Mouse (Mus musculus) common myeloid progenitor, adult 5-6 weeks (primary cell): ENCODE measurements around the gene Fscb. TPM values are rescaled to one million over a fixed set of nuclear protein-coding genes. Genes with fewer than 3 reads are reported as not detected.

Experiments used
- ATAC-seq: replicated peaks from 2 replicates; pipeline ENCODE4 v1.8.0; 2016; ENCODE audit warnings: low read depth, mild to moderate bottlenecking, moderate TSS enrichment, inconsistent platforms; ENCODE audit not compliant: poor library complexity, severe bottlenecking
- total RNA-seq: library from RNA; stranded (forward); fragments of 200-1000, 187-1606 nt; gene quantifications from 2 replicates; pipeline ENCODE4 v1.2.3, GENCODE M21; 2017

Gene Fscb
- total RNA-seq: not detected in 2 replicates

DNA sequence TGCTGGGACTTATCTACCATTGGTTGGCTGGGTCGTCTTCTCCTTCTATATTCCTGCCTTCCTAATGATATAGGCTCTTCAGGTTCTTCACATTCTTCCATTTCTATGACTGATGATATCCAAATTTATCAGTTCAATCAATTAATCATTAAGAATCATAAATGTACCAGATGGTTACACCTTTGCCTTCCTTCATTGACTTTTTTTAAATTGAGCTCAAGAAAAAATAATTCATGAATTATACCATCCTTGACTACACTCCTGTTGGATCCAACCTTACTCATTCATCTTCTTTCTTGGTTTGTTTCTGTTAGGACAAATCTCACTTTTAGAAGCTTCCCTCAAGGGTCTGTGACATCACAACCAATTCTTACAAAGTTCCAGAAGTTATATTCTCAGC is at the start of gene Fscb:
Fscb (minus strand) TSS at position 101 of the 400 bp plus-strand sequence.
- no peak for ATAC-seq

DNA sequence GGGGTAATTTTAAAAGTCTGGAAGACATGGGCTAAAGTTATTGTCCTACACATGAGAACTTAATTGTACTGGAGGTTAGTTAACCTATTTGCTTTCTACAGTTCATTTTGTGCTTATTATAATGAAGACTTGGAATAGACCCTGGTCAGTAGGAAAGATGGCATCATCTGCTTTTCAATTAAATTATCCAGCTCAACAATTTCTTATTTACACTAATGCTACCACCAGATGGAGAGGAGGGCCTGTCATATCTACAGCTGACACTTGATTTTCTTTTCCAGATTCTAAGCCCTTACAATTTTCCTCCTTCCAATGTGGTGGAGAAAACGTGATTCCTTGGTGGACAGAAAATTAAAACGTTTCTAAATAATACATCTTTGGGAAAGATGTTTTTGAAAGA is 42.3 kb upstream of the Fscb start:
- no peak for ATAC-seq

DNA sequence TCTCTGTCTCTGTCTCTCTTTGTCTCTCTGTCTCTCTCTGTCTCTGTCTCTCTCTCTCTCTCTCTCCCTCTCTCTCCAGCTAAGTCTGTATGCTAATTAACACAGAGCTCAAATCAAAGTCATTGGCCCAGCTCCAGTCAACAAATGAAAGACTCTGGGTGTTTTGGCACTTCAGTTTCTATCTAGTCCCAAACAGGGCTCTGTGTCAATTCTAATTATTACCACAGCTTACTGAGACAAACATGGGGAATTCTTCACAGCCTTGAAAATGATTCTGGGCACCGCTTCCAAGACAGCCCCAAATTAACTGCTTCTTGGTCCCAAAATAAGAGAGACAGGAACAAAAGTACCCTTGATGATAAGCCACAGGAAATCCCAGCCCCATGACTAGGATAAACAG is 38.9 kb upstream of the Fscb start:
- ATAC-seq: no peak

DNA sequence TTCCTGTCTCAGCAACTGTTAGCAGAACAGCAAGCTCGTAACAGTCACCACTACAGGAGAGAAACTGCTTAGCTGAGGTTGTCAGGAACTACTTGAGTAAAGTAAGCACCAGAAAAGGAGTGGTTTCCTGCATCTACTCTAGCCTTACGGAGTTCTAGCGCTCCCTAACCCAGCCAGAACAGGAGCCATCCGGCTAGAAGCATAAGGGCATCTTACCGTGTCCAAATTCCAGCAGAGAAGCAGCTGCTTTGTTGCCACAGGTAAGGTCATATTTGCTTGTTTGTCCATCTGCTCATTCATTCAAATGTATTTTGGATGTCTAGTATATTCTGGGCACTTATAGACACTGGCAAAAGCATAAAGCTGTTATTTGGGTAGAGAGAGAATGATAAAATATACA is 23.2 kb upstream of the Fscb start:
- no peak for ATAC-seq

DNA sequence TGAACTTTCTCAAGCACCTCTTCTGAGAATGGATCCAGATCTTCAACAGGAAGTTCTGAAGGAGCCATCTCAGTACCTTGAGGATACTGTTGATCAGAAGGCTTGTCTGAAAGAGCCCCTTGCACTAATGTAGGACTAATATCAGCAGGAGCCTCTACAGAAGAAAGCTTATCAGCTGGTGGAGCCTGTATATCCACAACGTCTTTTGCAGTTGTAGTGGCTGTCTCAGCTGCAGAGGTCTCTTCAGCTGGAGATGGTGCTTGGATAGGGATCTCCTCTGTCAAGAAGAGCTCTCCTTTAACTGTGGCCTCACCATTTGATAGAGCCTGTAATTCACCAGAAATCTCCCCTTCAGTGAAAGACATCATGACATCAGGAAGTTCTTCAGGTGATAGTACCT is 875 bp downstream of the Fscb start:
- no peak for ATAC-seq

DNA sequence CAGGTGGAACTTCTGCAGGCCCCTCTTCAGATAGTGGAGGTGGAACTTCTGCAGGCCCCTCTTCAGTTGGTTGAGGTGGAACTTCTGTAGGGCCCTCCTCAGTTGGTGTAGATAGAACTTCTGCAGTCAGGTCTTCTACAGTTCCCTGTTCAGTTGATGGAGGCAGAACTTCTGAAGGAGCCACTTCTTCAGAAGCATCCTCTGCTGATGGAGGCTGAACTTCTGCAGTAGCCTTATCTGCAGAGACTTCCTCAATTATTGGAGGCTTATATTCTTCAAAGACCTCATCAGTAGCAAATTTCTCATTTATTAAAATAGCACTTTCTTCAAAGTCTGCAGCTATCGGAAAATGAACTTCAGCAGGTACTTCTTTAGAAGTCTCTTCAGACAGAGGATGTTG is 1.4 kb downstream of the Fscb start:
- ATAC-seq: no peak

DNA sequence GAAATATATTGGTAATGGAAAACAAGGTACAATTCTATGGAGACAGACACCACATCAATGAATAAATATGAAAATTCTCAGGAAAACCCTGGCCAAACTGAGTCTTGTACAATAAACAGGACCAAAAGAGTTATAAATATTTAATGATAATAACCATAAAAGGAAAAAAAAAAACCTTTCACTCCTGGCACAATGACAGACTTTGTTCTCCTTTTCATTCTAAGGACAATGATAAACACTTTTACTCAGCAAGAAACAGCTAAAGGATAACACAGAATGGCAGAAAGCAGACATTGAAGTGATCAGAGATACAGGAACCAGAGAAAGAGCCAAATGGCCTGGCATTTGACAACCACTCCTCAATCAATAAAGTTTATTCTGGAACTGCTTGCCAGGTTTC is 19.3 kb downstream of the Fscb start:
- no peak for ATAC-seq

DNA sequence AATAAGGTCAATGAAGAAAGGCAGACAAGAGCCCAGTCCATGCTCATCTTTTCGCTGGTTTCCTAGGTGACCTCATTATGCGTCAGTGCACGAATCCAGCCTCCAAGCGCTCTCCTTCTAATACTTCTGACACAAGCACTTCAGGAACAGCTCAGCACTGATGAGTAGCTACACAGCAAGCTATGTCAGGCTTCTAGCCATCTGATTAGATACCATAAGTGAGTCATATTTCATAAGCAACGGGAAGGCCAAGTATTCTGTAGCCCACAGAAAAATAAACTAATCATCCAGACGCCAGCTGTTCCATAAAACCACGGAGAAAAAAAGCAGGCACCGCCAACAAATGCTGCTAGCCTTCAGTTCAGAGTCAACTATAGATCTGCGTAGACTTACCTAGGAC is 24.6 kb downstream of the Fscb start:
- no peak for ATAC-seq

DNA sequence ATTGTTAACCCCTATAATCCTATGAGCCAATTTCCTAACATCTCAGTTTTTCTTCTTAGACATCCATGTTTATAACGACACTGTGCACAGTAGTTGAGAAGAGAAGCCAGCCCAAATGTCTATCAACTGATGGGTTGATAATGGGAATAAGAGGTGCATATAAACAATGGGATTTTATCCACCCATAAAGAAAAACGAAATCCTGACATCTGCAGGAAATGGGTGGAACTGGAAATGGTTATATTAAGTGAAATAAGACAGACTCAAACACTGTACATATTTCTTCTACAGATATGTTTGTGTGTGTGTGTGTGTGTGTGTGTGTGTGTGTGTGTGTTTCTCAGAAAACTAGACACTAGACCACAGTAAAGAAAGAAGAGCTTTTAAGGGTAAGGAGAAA is 37.8 kb downstream of the Fscb start:
- no peak for ATAC-seq
